Mouse (Mus musculus) lung, postnatal 0 days (tissue): ENCODE measurements around the gene Mcpt4.

Source experiments
- CTCF ChIP-seq: IDR thresholded peaks from 2 replicates; pipeline ENCODE4 v1.5.1; 2016; ENCODE audit warnings: antibody characterized with exemption, mild to moderate bottlenecking
- EP300 ChIP-seq: IDR thresholded peaks from 2 replicates; pipeline ENCODE4 v1.6.1; 2016; ENCODE audit warnings: antibody characterized with exemption, mild to moderate bottlenecking, control low read depth

DNA sequence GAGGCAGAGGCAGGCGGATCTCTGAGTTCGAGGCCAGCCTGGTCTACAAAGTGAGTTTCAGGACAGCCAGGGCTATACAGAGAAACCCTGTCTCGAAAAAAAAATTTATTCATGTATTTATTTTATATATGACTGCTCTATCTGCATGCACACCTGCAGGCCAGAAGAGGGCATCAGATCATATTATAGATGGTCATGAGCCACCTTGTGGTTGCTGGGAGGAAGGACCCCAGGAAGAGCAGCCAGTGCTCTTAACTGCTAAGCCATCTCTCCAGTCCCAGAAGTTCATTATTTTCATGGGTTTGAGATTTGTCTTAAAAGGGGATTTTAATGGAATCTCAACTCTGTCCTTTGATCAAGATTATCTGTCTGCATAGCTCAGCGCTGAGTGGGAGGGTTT lies 36.8 kb upstream of the Mcpt4 start:
- TF ChIP-seq CTCF (peak; percentile 69), EP300 (no peak)
